Mouse (Mus musculus) cerebellum, adult 11 months (tissue): ENCODE measurements around the gene Stk32b.
A peak's percentile ranks its signal among the peaks of the same experiment; 100 is the strongest.

Source experiments
- DNase-seq: peaks from one replicate; pipeline ENCODE4 v3.0.0; 2022

Gene Stk32b

DNA sequence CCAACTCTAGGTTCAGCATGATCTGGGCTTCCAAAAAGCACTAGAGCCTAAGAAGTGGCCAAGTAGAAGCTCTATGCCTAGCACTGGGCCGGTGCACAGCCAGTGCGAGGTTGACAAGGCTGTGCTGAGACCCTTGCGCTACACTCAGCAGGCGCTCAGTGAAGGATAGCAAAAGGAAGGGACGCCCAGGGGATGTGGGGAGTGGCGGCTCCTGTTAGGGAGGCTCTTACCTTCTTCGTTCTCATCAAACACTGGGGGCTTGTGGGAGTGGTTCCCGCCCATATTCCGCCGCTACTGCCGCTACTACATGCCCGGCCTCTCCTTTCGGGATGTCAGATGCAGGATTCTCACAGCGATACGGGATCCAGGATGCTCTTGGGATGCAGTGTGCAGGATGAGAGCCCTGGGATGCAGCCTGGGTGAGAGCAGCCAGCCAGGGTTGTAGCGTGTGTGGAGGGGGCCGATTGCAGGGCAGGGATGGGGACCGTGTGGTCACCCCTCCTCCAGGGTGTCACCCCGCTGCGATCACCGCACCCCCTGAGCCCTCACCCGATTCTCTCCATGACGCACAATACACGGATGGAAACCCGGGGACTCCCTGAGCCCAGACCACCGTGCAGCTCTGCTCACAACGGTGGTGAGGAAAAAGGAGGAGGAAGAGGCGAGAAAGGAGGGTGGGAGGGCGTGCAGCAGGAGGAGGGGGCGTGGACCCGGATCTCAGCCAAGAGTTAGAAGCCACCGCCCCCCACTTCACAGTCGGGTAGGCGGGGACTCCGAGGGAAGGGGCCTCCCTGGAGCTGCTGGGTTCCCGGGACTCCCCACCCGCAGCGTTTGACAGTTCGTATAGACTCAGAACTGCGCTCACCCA is at the start of gene Stk32b:
Gene Stk32b, minus strand, starts transcription at position 667 of the 868 bp plus-strand sequence.
- no peak for DNase-seq

DNA sequence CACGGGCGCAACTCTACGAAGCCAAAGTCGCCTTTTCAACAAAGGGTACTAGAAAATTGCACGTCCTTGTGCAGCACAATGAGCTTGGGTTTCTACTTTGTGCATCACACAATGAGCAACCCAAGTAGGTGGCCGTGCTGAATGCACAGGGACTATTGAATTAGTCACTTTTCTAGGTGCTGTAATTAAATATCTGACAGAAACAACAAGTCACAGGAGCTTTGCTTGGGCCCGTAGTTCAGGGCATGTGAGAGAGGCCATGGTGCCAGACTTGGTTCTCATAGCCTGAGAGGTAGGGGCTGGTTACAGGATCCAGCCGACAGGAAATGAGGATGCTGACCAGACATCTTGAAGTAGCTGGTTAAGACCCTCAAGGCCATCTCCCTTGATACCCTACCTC is 48.9 kb upstream of the Stk32b start:
- DNase-seq = no peak

DNA sequence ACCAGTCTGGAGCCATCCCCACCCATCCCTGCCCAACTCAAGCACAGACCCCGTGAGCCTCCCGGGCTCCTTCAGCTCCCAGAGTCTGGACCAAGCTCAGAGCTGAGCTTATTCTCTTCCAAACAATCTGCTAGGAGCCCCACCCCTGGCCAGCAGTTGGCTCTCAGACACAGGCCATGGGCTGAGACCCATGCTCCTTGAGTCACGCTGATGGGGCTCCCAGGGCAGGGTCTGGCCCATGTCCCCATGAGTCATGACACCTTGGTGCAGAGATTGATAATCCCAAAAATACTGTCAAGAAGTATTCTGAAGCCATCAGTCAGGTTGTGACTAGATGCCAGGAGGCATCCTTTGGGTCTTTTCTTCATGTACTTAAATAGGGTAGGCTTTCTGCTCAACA is 45.1 kb upstream of the Stk32b start:
- DNase-seq = no peak

DNA sequence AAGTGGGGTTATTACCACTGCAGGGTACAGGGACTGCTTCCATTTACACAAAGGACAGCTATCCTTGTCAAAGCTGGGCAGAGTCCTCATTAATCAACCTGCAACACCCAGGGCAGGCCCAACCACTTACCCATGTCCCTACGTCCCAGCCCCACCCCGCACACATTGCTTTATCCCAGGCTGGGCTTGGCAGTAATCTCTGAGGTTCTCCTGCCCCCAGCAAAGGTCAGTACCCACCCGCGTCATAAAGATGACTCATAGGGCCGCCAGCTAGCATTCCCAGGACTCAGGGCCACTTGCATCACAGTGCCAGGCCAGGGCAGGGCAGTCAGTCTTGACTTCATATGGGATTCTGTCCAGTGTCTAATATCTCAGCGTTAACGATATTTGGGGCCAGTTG is 36.4 kb upstream of the Stk32b start:
- no peak for DNase-seq

DNA sequence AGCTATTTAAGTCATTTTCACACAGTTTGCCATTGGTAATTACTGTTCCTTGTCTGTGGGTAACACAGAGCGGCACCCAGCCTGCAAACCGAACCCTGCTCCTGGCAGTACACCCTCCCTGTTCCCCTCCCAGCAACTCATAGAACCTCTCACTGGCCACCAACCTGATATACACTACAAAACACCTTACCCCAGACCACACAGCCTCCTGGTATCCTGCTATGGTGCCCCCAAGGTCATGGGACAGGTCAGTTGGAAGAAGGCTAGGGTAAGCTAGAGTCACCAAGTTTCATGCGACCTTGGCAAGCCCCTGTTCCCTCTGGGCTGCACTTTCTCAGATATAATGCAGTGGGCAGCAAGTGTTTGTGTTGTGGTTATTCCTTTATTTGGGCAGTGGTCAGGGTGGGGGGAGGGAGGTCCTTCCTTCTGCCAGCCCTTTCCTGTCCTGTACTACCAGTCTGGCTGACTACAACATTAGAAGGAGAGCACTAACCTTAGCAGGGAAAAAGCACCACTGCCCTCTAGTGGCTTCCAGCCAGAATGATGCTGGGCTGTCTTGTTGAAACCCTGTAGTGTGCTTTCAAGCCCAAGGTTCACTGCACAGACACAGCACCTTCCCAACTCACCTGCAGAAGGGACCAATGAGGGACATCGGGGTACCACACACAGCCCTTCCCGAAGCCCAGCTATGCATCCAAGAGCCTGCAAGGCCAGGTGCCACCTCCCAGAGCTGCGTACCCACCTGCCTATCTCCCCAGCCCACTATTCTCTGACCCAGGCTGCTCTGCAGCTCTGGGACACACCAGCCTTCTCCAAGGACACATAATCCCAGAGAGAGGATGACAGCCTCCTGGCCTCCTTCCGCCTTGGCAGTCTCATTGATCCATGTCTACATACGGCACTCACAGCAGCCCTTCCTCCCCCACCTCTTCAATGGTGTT is 35.3 kb upstream of the Stk32b start:
- DNase-seq = peak; percentile 34

DNA sequence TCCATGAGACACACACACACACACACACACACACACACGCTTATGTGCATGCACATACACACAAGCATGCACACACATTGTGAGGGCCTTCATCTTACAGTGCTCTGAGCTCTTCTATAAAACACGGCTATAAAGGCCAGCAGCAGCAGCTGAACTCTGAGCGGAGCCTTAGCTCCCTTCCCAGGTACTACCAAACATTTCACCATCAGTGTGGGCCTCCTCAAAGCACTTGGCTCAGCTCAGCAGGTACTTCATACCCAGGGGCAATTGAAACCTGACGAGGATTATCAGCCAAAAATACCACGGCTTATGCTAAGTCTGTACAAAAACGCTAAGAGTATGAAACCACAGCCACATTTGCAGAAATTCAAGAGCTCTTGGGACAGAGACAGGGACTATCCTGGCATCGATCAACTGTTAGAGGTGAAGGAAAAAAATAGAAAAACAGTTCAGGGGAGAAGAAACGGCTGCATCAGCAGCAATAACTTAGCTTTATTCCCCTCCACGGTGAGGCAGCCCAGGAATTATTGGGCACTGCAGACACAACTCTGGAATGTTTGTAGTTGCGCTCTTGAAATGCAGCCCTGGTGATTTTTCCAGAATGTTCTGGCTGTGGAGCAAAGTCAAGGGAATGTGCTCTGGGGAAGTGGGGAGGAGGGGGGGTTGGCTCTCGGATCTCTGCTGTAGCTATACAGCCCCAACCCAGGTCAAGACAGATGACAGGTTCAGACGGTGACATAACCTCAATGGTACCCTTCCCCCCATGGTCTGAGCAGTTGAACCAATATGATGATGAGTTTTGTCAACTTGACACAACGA is 27.1 kb upstream of the Stk32b start:
- no peak for DNase-seq

DNA sequence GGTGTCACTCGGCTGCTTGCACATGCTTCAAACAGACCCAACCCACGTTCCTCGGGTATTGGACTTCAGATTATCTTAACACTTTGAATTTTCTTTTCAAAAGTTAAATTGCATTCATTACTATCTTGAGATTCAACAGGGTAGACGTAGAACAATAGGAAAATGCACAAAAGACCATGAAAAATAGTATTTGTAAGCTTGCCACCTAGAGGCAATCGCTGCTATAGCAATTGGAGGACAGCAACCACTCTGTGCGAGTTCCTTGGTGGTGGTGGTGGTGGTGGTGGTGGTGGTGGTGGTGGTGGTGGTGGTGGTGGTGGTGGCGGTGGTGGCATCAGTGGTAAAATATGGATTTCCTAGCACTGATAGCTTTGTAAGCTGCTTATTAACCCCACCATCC is 19.2 kb upstream of the Stk32b start:
- no peak for DNase-seq

DNA sequence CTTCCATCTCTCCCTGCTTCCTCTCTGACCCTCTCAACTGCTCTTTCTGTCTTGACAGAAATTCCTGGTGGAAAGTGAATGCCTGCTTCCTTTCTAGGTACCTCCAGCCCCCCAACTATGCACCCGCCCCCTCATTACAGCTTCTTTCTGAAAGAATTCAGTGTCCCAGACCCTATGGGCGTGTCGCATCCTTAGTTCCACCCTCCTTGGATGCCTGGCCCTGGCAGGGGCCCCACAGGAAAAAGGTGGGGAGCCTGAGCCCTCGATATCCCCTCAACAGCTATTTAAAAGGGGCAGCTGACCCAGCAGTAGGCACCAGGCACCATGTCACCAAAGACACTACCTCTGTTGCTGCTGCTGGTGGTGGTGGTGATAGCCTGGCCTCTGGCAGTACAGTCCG is 18.3 kb upstream of the Stk32b start, which contains the start of gene Cytl1:
Gene Cytl1, plus strand, starts transcription at position 296 of the 400 bp plus-strand sequence.
- no peak for DNase-seq

DNA sequence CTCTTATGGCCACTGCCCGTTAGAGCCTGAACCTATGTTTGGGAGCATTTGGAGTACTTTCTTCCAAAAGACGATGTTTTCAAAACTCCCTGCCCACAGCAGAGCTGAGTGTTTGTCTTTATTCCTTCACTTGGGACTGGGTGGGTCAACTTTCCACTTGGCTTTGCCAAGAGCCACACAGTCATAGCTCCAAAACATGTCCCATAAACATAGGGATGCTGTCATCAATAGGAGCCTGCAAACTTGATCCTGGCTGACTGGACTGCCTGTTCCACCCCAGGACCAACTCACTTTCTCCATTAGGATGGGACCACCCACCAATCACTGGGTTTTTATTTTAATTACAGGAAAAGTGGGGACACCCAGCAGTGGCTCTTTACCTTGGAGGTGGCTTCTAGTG is 13.8 kb upstream of the Stk32b start:
- DNase-seq = no peak

DNA sequence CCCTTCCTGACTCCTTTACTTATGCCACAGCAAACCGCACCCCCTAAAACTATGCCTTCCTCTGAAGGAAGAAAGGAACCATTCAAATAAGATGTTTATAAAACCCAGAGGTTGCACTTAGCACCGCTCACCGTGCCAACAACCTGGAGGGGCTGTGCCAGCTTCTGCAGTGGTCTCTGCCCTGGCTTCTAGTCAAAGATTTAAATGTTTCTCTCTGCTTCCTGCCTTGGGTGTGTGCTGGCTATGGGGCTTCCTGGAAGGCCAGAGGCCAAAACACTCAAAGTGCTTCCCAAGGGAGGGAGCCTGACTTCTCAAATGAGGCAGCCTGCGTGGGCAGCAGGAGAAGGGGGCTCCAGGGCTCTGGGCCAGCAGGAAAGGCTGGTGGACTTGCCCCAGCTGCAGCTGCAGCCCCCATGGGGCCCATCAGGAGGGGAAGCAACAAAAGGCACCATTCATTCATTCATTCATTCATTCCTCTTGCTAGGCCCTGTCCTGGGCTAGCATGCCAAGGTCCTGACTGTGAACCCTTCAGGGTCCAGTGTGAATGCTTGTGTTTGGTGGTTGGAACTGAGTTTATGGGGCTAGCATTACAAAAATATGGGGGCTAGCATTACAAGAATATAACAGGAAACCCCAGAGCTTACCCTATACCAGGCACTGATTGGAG is 8.4 kb upstream of the Stk32b start:
- DNase-seq = no peak

DNA sequence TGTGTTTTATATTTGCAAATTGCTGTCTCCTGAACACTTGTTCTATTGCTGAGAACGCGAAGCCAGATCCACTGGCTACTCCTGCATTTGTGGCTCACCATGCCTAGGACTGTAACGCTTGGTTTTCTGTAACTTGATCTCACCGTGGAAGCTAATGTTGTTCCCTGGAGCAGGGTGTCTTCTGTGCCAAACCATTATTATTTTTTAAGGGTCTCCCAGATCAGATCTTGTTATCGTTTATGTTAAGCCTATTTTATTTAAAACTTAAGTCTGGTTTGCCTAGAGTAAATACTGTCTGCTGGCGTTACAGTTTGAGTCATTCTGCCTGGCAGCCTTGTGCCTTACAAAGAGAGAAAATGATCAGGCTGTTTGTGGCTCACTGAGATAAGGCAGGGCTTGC is 3.7 kb upstream of the Stk32b start:
- DNase-seq = no peak

DNA sequence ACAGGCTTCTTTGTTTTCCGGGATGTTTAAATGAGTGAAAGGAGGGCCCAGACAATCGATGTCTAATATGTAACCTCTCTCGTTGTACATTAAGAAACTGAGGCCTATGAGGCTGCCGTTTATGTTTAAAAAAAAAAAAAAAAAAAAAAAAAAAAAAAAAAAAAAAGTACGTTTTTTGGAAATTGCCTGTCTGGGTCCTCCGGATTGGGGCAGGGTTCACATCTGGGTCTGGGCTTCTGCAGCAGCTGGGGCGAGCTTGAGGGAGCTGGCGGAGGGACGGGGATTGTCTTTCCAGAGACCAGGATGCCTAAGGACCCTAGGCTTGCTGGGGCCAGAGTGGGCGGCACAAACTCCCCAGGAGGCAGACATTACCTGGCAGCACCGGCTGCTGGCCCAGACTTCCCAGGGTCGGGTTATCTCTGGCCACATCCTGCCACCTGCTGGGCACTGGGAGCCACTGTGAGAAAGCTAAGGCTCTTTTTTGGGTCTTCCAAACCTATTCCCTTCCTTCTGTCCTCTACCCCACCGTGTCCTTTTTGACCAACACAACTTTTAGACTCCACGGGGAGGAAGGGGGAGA is 503 bp upstream of the Stk32b start:
- DNase-seq = no peak

DNA sequence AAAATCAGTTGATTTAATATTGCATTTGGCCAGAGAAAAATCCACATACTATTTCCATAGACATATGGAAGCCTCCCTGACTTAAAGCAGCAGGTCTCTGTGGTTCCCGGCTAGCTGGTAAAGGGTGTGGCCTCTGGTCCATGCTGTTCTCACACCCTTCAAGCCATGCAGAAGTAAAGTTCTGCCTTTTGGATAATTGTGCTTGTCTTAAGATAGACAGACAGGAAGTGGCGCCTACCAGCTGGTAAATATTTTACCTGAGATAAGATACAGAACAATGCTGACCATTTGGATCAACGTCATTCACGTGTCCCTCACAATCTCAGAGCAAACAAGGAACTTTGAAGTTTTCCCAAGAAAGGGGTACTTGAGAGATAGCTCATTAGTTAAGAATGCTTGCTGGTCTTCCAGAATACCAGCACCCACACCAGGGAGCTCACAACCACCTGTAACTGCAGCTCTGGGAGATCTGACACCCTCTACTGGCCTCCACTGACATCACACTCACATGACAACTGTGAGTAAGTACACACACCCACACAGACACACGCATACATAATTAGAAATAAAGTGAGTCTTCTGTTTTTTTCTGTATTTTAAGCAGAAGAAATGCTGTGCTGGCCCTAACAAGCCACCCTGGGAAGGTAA is 7.6 kb downstream of the Stk32b start:
- DNase-seq = no peak

DNA sequence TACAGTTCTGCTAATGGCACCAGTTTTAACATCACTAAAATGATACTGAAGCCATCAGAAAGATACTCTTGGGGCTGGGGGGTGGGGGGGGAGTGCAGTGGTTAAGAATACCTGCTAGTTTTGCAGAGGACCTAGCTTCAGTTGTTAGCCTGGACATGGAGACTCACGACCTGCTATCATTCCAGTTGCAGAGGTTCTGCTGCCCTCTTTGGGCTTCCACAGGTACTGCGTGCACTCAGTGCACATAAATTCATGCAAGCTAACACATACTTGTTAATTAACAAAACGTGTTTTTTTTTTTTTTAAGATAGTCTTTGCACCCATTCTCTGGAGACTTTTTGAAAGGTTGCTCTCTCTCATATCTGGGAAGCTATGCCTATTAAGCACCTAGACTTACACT is 8.8 kb downstream of the Stk32b start:
- no peak for DNase-seq

DNA sequence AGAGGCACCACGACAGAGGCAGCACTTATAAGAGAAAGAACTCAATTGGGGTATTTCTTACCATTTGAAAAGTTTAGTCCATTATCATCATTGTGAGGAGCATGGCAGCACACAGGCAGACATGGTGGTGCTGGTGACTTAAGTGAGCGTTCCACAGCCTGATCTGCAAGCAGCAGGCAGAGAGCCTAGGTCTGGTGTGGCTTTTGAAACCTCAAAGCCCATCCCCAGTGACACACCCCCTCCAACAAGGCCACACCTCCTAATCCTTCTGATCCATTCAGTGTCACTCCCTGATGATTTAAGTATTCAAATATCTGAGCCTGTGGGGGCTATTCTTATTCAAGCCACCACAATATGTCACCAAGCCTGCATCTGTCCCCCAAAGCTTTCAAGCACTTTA is 12.0 kb downstream of the Stk32b start:
- DNase-seq = no peak

DNA sequence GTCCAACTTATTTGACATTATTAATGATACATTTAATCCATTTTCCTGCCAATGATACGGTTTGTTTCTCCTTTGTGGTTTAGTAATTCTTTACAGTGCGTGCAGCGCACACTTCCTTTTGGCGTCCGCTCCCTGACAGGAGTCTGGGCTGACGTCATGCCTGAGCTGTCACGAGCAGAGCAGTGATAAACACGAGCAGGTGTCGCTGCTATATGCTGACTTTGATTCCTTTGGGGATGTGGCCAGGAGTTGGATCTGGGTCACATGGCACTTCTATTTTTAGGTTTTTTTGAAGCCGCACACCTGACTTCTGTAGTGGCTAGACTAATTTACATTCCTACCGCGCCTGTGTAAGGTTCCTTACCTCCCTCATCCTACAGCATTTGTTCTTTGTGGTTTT is 17.2 kb downstream of the Stk32b start:
- no peak for DNase-seq

DNA sequence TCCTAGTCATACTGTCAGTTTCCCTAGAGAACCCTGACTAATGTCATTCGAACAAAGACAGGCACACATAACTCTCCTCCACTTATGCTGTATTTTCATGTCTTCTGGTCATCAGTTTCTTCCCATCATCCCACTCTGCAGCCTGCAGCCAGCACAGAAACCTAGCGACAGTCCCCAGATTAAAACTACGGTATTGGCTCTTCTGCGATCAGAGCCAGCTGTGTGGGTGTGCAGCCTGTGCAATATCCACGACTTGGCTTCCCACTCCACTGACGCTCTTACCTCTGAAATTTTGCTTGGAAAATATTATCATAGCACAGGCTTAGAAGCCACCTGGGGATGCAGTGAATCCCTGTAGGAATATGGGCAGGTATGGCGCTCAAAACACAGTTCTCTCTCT is 19.7 kb downstream of the Stk32b start:
- DNase-seq = no peak

DNA sequence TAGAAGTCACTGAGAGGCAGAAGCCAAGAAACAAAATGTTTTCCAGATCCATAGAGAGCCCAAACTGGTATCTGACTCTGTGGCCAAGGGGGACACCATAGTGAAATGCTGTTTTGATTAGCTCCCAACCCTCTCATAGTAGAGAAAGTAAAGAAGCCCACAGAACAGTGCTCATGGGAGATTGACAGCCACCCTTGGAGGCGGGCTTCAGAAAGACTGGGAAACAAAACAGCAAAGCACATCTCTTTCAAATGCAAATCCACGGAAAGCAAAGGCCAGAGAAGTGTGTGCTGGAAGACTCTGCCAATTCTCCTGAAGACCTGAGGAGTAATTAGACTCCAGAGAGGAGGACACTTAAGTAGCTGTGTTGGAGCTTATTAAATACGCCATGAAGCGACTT is 21.2 kb downstream of the Stk32b start:
- no peak for DNase-seq

DNA sequence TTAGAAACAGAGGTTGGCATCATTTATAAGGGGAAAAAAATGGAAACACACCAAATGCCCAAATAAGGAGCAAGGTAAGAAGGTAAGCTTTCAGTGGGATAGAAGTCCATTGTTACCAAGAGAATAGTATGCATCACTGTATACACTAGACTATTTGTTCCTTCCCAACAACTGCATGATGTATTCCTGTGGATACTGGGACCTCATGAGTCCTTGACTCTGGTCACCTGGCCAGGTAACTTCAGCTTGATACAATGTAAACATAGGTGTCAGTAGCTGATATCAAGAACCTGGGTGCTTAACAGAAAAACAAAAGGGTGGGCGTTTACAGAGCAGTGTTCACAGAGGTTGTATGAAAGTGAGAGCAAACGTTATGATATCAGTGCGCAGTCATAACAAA is 24.2 kb downstream of the Stk32b start:
- no peak for DNase-seq

DNA sequence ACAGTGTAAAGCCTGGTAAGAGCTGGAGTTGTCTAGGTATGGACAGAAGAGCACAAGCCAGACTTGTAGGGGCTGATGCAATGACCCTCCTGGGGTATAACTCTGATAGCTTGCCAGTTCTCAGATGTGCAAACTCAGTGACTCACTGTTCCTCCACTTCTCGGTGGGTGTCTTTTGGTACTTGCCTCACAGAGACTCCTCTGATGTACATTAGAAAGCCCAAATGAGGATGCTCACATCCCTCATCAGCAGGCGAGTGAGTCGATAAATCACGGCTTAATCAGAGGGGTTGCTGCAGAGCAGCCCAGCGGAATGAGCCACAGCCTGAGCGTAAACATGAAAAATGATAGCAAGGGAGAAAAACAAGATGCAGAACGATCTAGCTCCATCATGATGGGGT is 46.2 kb downstream of the Stk32b start:
- no peak for DNase-seq

DNA sequence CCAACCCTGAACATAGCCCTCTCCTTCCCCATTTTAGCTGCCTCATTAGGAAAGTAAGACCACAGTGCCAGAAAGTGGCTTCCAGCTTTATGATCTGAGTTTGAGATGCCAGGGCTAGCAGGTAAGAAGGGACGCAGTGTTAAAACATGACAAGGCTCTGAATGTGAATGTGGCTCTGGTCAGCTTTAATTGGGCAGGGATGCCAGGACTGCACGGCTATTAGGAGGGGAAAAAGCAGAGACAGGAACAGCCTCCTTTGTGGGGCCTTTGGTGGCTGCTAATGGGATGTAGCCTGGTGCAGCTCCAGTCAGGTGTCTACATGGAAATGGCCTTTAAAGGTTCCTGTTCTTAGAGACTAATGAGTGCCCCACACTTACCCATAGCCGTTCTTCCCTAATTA is 52.0 kb downstream of the Stk32b start:
- no peak for DNase-seq

DNA sequence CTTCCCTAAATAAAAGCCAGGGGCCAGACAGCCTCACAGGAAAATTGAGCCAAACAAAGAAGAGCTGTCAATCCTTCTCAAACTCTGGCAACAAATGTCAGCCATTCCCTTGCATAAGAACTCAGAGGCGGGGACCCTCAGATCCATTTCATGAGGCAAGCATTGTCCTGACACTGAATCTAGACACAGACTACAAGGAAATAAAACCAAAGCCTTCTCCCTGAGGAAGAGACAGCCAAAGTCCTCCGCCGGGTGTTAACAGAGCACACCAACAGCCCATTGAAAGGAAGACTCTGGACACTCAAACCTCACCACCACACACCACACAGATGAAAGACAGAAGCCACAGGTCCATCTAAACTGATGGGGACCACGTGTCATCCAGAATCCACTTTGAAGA is 57.8 kb downstream of the Stk32b start:
- DNase-seq = no peak
